Comparison of ENCODE assay signal across 13 mouse cellular contexts in the genomic region with DNA sequence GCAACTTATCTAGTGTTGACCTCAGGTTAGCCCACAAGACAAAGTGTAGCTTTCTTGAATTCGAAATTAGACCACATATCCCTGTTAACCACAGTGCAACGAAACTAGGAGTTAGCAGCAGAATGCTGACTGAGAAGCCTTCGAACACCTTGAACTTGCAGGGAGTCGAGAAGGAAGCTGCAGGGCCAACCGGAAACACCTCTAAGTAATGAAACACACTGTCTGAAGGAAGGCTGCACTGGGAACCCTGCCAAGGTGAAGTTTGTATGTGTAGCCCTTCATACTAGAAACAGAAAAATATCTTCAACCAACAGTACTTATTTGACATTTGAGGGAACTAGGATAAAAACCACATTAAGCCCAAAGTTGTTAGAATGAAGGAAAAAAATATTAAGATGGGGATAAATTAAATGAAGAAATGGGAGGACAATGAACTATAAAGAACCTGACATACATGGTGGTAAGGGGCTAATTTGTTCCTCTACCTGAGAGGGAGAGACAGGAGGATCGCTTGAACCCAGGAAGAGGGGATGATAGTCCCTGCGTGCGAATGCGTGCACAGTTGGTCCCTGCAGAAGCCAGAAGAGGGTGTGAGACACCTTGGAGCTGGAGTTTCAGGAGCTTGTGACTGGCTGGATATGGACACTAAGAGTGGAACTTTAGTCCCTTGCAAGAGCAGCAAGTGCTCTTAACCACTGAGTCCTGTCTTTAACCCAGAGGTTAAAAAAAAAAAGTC.
DNase-seq lines count a peak whose midpoint lies in the region; ATAC-seq lines count a peak whose summit lies in the region.
"Had no signal": no experiment of that assay in that cellular context is flagged by ENCODE, and none has a peak within 500 bp of the region (broad histone marks: within the 10 kb centered on the region; RNA-seq: fewer than 3 reads in every experiment).

No protein-coding gene starts in this region.

- no peaks in the 10 kb centered on the region for H3K4me1 ChIP-seq in liver, embryonic 11.5 days (replicated peaks; ENCODE audit: control insufficient read depth, insufficient read depth, low read length)
- H3K4me1 ChIP-seq in liver, embryonic 12.5 days, result no peaks in the 10 kb centered on the region
- H3K4me1 ChIP-seq in forebrain, embryonic 13.5 days, result peaks cover 18% of the 10 kb centered on the region
- H3K4me1 ChIP-seq: heart, embryonic 15.5 days had no signal

- H3K9ac ChIP-seq in liver, embryonic 11.5 days (ENCODE audit: low read depth, low read length), result no peak overlapping the region
- no peak overlapping the region for H3K9ac ChIP-seq in liver, embryonic 12.5 days
- H3K9ac ChIP-seq in forebrain, embryonic 13.5 days, result no peak overlapping the region
- H3K9ac ChIP-seq: heart, embryonic 15.5 days; hindbrain, embryonic 13.5 days had no signal

- H3K27me3 ChIP-seq in liver, embryonic 11.5 days (replicated peaks; ENCODE audit: control insufficient read depth, insufficient read depth, low read length), result no peaks in the 10 kb centered on the region
- no peaks in the 10 kb centered on the region for H3K27me3 ChIP-seq in liver, embryonic 12.5 days (replicated peaks)
- no peaks in the 10 kb centered on the region for H3K27me3 ChIP-seq in forebrain, embryonic 13.5 days
- H3K27me3 ChIP-seq: heart, embryonic 15.5 days; hindbrain, embryonic 13.5 days had no signal

- no peak overlapping the region for H3K4me2 ChIP-seq in liver, embryonic 11.5 days
- H3K4me2 ChIP-seq in liver, embryonic 12.5 days, result no peak overlapping the region
- H3K4me2 ChIP-seq in forebrain, embryonic 13.5 days, result no peak overlapping the region
- H3K4me2 ChIP-seq: heart, embryonic 15.5 days; hindbrain, embryonic 13.5 days had no signal

- no peak overlapping the region for H3K27ac ChIP-seq in liver, embryonic 11.5 days (ENCODE audit: low read depth, low read length)
- H3K27ac ChIP-seq in liver, embryonic 12.5 days, result no peak overlapping the region
- no peak overlapping the region for H3K27ac ChIP-seq in forebrain, embryonic 13.5 days
- H3K27ac ChIP-seq: heart, embryonic 15.5 days had no signal

- peak; percentile 17 for DNase-seq in liver, embryonic 11.5 days (ENCODE audit: low spot score)
- DNase-seq in brain, adult 2 months (ENCODE audit: low read depth, low spot score), result peak; percentile 28
- peak; percentile 20 for DNase-seq in cerebellum, adult 8-10 months
- no peak for DNase-seq in heart, adult 9 months (ENCODE audit: low spot score in 2 of 2)
- DNase-seq: gastrocnemius, postnatal 36 days; kidney, adult 11 months; kidney, postnatal 10 days had no signal

- no peak for ATAC-seq in liver, embryonic 11.5 days (replicated peaks; ENCODE audit: low FRiP score)
- no peak for ATAC-seq in liver, embryonic 12.5 days
- ATAC-seq in granulocyte monocyte progenitor cell, adult 5-6 weeks (replicated peaks; ENCODE audit: poor library complexity, severe bottlenecking), result peak; percentile 33
- no peak for ATAC-seq in forebrain, embryonic 13.5 days
- ATAC-seq: CD4-positive, CD25-positive, alpha-beta regulatory T cell, adult 4 months had no signal

- no peaks in the 10 kb centered on the region for H3K9me3 ChIP-seq in liver, embryonic 11.5 days (ENCODE audit: control insufficient read depth, low read length)
- no peaks in the 10 kb centered on the region for H3K9me3 ChIP-seq in liver, embryonic 12.5 days (replicated peaks)
- H3K9me3 ChIP-seq in forebrain, embryonic 13.5 days (replicated peaks), result no peaks in the 10 kb centered on the region
- H3K9me3 ChIP-seq: heart, embryonic 15.5 days; hindbrain, embryonic 13.5 days had no signal

- no peak overlapping the region for H3K4me3 ChIP-seq in liver, embryonic 11.5 days (ENCODE audit: low read depth, low read length)
- H3K4me3 ChIP-seq in liver, embryonic 12.5 days, result no peak overlapping the region
- no peak overlapping the region for H3K4me3 ChIP-seq in forebrain, embryonic 13.5 days
- H3K4me3 ChIP-seq: heart, embryonic 15.5 days; hindbrain, embryonic 13.5 days had no signal

- H3K36me3 ChIP-seq in liver, embryonic 11.5 days (ENCODE audit: control insufficient read depth, insufficient read depth, low read length), result no peaks in the 10 kb centered on the region
- no peaks in the 10 kb centered on the region for H3K36me3 ChIP-seq in liver, embryonic 12.5 days
- no peaks in the 10 kb centered on the region for H3K36me3 ChIP-seq in forebrain, embryonic 13.5 days (ENCODE audit: poor library complexity, severe bottlenecking)
- H3K36me3 ChIP-seq: heart, embryonic 15.5 days; hindbrain, embryonic 13.5 days had no signal

- 81% methylated on average over 9 of the region's 9 CpGs for WGBS in liver, embryonic 11.5 days
- 70% methylated on average over 9 of the region's 9 CpGs for WGBS in liver, embryonic 12.5 days (ENCODE audit: insufficient replicate concordance)
- 89% methylated on average over 9 of the region's 9 CpGs for WGBS in forebrain, embryonic 13.5 days

Comparison
In these comparisons a context has a peak if more than half of its experiments do, and no peak if none do; other contexts are left out.
1. DNase-seq: peak in liver, embryonic 11.5 days (single experiment), brain, adult 2 months (single experiment) and cerebellum, adult 8-10 months (single experiment); none in heart, adult 9 months (0 of 2).